Mouse (Mus musculus) lung, adult 2 months (tissue): Measurements from ENCODE around the gene Coa4. TPM values are rescaled to one million over a fixed set of nuclear protein-coding genes. Genes with fewer than 3 reads are reported as not detected.

Experiments
- DNase-seq: peaks from one replicate; pipeline ENCODE4 v3.0.0; 2022
- H3K4me1 ChIP-seq: fragments of 200-500 bp; 2 replicates; pipeline ENCODE4 v1.6.1; 2011; ENCODE audit warnings: low read length; ENCODE audit not compliant: control insufficient read depth, insufficient read depth
- H3K4me3 ChIP-seq: fragments of 200-500 bp; replicated peaks from 2 replicates; pipeline ENCODE3; 2011; ENCODE audit warnings: low read depth, mild to moderate bottlenecking, control low read depth, low read length; ENCODE audit errors: extremely low read depth
- CTCF ChIP-seq: fragments of 200-500 bp; IDR thresholded peaks from 2 replicates; pipeline ENCODE4 v1.5.1; 2011; ENCODE audit warnings: mild to moderate bottlenecking, low read length, control low read depth; ENCODE audit not compliant: insufficient read depth
- POLR2A ChIP-seq: fragments of 200-500 bp; IDR thresholded peaks from 2 replicates; pipeline ENCODE4 v1.6.1; 2011; ENCODE audit warnings: low read depth, mild to moderate bottlenecking, control low read depth, low read length, borderline replicate concordance; ENCODE audit errors: extremely low read depth
- WGBS: fragments of 180-500 bp; shearing (Covaris S2); methylation state at CpG from one replicate; pipeline ENCODE4 v1.1.7; 2018; 5-methylcytosine and 5-hydroxymethylcytosine counted together
- polyA plus RNA-seq: library from polyadenylated mRNA; depleted of rRNA; stranded (reverse); fragments of >200 nt; gene quantifications from 2 replicates; pipeline ENCODE4 v1.2.3, GENCODE M21; 2012

Coa4 gene
- polyA plus RNA-seq, 1 experiment, result 9.0 TPM

- Histone ChIP-seq H3K4me3 (peak overlapping the region; percentile 67), H3K4me1 (peaks cover 19% of the 10 kb centered on the region)
- TF ChIP-seq POLR2A, result peak; percentile 45; the same call in 1 of the 2 replicates
- TF ChIP-seq CTCF, result no peak
- peak; percentile 82 for DNase-seq
- 17% methylated on average over 11 of the region's 11 CpGs for WGBS
Measured at GRCm38 (mm10) chr7:100495581-100496251, 41.2 kb upstream of the Coa4 start.

- TF ChIP-seq CTCF, result no peak
- TF ChIP-seq POLR2A, result no peak
- DNase-seq, result no peak
- H3K4me3 ChIP-seq, result peak overlapping the region; percentile 67
- H3K4me1 ChIP-seq, result peaks cover 19% of the 10 kb centered on the region
- WGBS, result 51% methylated on average over 6 of the region's 6 CpGs
Measured at GRCm38 (mm10) chr7:100496371-100496770, 40.5 kb upstream of the Coa4 start.

DNA sequence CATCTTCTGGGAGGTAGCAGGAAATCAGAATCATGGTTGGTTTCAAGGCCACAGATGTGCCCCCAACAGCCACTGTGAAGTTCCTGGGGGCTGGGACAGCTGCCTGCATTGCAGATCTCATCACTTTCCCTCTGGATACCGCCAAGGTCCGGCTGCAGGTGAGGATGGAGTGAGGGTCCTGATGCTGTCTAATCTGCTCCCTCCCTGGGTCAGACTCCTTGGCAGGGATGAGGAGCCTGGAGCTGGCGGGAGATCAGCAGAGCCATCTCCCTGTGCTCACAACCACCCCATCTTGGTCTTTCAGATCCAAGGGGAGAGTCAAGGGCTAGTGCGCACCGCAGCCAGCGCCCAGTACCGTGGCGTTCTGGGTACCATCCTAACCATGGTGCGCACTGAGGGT is 40.1 kb upstream of the Coa4 start:
- WGBS, result 97% methylated on average over 9 of the region's 9 CpGs
- no peak overlapping the region for H3K4me3 ChIP-seq
- peaks cover 19% of the 10 kb centered on the region for H3K4me1 ChIP-seq
- TF ChIP-seq POLR2A, result no peak
- no peak for TF ChIP-seq CTCF
- DNase-seq, result no peak

- peaks cover 17% of the 10 kb centered on the region for H3K4me1 ChIP-seq
- H3K4me3 ChIP-seq, result no peak overlapping the region
- DNase-seq, result no peak
- 66% methylated on average over 4 of the region's 4 CpGs for WGBS
- TF ChIP-seq CTCF, result no peak
- no peak for TF ChIP-seq POLR2A
Measured at GRCm38 (mm10) chr7:100497402-100497801, 39.5 kb upstream of the Coa4 start.

- DNase-seq, result no peak
- H3K4me1 ChIP-seq, result peaks cover 21% of the 10 kb centered on the region
- no peak overlapping the region for H3K4me3 ChIP-seq
- WGBS, result 84% methylated on average over 13 of the region's 13 CpGs
- TF ChIP-seq POLR2A, result no peak
Measured at GRCm38 (mm10) chr7:100497982-100498381, 38.9 kb upstream of the Coa4 start.

GRCm38 (mm10) chr7:100499465-100499864 is 37.4 kb upstream of the Coa4 start:
- no peak for TF ChIP-seq POLR2A

DNA sequence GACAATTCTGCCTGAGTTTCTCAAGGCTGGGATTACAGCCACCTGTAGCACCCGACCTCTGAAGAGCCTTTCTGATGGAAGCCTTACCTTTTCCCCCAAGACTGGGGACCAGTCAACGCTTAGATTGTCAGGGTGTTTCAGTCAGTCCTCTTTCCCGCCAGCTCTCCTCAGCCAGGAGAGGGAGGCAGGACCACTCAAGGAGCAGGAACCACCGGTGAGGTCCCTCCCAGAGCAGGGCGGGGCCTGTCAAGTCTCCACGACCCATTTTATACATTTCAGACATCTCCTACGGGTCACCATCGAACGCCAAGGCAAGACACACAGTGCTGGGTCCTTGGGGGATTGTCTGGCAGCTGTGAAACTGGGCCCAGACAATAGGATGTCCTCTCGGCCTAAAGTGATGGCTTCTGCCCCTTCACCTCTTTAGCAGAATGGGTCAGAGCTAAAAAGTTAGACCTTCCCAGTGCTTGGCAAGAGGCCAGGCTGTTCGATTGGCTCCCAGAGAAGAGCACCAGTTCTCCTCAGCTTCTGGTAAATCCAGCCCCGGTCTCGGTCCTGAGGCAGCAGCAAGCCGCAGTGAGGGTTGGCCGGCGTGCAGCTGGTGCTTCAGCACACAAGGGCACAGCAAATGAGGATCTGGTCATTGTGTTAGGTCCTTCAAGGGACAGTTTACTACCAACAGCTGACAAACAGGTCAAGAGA is 36.4 kb upstream of the Coa4 start:
- Histone ChIP-seq H3K4me1 (peaks cover 23% of the 10 kb centered on the region), H3K4me3 (no peak overlapping the region)
- 46% methylated on average over 16 of the region's 16 CpGs for WGBS
- TF ChIP-seq CTCF (no peak), POLR2A (peak; percentile 34; the same call in 1 of the 2 replicates)
- DNase-seq, result no peak

More at GRCm38 (mm10) chr7:100499465-100499864, 37.4 kb upstream of the Coa4 start:
- Histone ChIP-seq H3K4me3 (no peak overlapping the region), H3K4me1 (peaks cover 27% of the 10 kb centered on the region)
- DNase-seq, result no peak

DNA sequence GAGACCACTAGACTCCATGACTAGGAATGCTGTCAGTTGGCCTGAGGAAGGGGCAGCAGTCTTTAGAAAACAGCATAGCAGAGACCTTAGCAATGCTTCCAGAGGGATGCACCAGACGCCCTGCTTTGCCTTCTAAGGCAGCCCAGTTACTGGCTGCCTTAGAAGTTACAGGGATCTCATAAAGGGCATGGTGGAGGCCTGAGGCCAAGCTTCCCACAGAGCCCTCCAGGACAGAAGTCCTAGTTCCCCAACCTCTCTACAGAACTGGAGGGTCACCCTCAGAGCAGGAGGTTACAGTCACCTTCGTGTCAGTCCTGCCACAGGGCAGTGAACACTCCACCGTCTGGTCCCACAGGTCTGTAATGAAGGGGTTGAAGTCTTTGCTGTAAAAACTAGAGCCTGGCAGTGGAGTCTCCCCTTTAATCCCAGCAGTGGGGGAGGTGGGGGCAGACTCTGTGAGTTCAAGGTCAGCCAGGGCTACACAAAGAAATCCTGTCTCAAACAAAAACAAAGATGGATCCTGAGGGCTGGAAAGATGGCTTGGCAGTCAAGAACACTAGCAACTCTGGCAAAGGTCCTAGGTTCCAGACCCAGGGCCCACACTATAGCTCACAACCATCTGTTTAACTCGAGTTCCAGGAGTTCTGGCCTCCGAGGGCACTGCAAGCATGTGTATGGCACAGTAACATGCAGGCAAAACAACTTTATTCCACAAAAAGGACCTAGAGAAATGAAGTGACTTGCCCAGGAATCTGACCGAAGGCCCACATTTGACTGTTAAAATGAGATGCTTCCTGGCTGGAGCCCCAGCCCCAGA is 35.6 kb upstream of the Coa4 start:
- no peak overlapping the region for H3K4me3 ChIP-seq
- peak; percentile 75; the same call in 1 of the 2 replicates for TF ChIP-seq POLR2A
- no peak for TF ChIP-seq CTCF
- DNase-seq, result no peak
- WGBS, result 54% methylated on average over 6 of the region's 6 CpGs
- H3K4me1 ChIP-seq, result peaks cover 19% of the 10 kb centered on the region

DNA sequence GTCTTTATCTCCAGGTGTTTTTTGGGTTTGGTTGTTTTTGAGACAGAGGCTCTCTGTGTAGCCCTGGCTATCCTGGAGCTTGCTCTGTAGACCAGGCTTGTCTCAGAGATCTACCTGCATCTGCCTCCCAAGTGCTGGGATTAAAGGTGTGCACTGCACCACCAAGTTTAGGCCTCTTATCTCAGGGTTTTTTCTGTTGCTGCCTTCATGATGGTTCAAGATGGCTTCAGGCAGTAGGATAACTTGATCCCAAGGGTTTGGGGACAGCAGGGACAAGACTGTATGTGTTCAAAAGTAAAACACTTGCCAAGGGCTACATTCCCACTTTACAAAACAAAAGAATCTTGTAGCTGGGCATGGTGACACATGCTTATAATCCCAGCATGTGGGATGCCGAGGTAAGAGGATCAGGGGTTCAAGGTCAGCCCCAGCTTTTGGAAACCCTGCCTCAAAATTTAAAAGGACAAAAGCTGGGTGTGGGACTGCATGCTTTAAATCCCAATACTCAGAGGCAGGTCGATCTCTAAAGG is 35.0 kb upstream of the Coa4 start:
- DNase-seq, result no peak
- TF ChIP-seq POLR2A (no peak), CTCF (no peak)
- no peak overlapping the region for H3K4me3 ChIP-seq
- WGBS, result 34% methylated on average over 2 of the region's 2 CpGs
- H3K4me1 ChIP-seq, result peaks cover 13% of the 10 kb centered on the region; the same call in 1 of the 2 replicates
